Mouse (Mus musculus): ENCODE measurements around the gene Rgs3.

DNA sequence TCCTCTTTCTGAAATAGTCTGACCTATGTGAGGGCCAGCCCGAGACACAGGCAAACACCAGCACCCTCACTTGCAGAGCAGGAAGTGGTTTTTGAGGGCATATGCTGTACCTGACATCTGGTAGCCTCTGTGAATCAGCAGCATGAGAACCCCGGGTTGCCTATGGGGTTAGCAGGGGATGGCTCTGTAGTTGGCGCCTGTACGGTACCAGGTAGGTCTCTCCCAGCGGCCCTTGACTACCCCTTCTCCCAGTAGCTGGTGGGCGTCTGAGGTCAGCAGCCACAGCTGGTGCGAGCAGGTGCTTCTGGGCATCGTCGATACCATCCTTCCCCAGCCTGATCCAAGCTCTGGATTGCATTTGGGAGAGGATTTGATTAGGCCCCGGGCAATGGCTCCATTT, 125.6 kb downstream of the Rgs3 start:
- TF ChIP-seq CTCF (IDR thresholded peaks at IDR 0.05; ENCODE audit: low read depth) (no peak), EP300 (IDR thresholded peaks at IDR 0.05; ENCODE audit: low read depth) (no peak)

Data from heart, postnatal 0 days (tissue).